Mouse (Mus musculus): ENCODE data around the gene Col9a3.

The Col9a3 gene

GRCm38 (mm10) chr2:180597490-180597889 lies at the start of gene Col9a3:
Col9a3 (plus strand) TSS chr2:180597790.
- no peak for DNase-seq (ENCODE audit: low read depth, low spot score)

GRCm38 (mm10) chr2:180552340-180552739 lies 45.2 kb upstream of the Col9a3 start:
- DNase-seq (ENCODE audit: low read depth, low spot score) = no peak

GRCm38 (mm10) chr2:180555219-180555618 lies 42.4 kb upstream of the Col9a3 start:
- DNase-seq (ENCODE audit: low read depth, low spot score) = no peak

- no peak for DNase-seq (ENCODE audit: low read depth, low spot score)
Observed at GRCm38 (mm10) chr2:180556470-180556869, 41.1 kb upstream of the Col9a3 start.

GRCm38 (mm10) chr2:180560245-180560644 lies 37.3 kb upstream of the Col9a3 start:
- no peak for DNase-seq (ENCODE audit: low read depth, low spot score)

- DNase-seq (ENCODE audit: low read depth, low spot score) = no peak
Observed at GRCm38 (mm10) chr2:180562146-180562545, 35.4 kb upstream of the Col9a3 start.

- no peak for DNase-seq (ENCODE audit: low read depth, low spot score)
Observed at GRCm38 (mm10) chr2:180563296-180563695, 34.3 kb upstream of the Col9a3 start.

GRCm38 (mm10) chr2:180563841-180564240 lies 33.7 kb upstream of the Col9a3 start:
- DNase-seq (ENCODE audit: low read depth, low spot score) = no peak

GRCm38 (mm10) chr2:180566240-180566913 lies 31.2 kb upstream of the Col9a3 start:
- DNase-seq (ENCODE audit: low read depth, low spot score) = peak; percentile 72

GRCm38 (mm10) chr2:180569028-180569643 lies 28.5 kb upstream of the Col9a3 start:
- DNase-seq (ENCODE audit: low read depth, low spot score) = no peak

- DNase-seq (ENCODE audit: low read depth, low spot score) = no peak
Observed at GRCm38 (mm10) chr2:180576482-180576881, 21.1 kb upstream of the Col9a3 start.

GRCm38 (mm10) chr2:180578686-180579085 lies 18.9 kb upstream of the Col9a3 start:
- peak; percentile 76 for DNase-seq (ENCODE audit: low read depth, low spot score)

GRCm38 (mm10) chr2:180581002-180581401 lies 16.6 kb upstream of the Col9a3 start, which contains the start of gene Mrgbp:
Mrgbp (plus strand) TSS chr2:180581304.
- no peak for DNase-seq (ENCODE audit: low read depth, low spot score)

GRCm38 (mm10) chr2:180582481-180583153 lies 15.0 kb upstream of the Col9a3 start:
- peak; percentile 91 for DNase-seq (ENCODE audit: low read depth, low spot score)

GRCm38 (mm10) chr2:180583154-180583507 lies 14.5 kb upstream of the Col9a3 start:
- no peak for DNase-seq (ENCODE audit: low read depth, low spot score)

GRCm38 (mm10) chr2:180588736-180589122 lies 8.9 kb upstream of the Col9a3 start:
- DNase-seq (ENCODE audit: low read depth, low spot score) = no peak

GRCm38 (mm10) chr2:180589123-180589831 lies 8.3 kb upstream of the Col9a3 start, which contains the start of gene Ogfr:
Ogfr (plus strand) TSS chr2:180589245.
- peak; percentile 75 for DNase-seq (ENCODE audit: low read depth, low spot score)

- no peak for DNase-seq (ENCODE audit: low read depth, low spot score)
Observed at GRCm38 (mm10) chr2:180598157-180598705, 641 bp downstream of the Col9a3 start.

GRCm38 (mm10) chr2:180600569-180601021 lies 3.0 kb downstream of the Col9a3 start:
- no peak for DNase-seq (ENCODE audit: low read depth, low spot score)

GRCm38 (mm10) chr2:180604781-180605180 lies 7.2 kb downstream of the Col9a3 start:
- DNase-seq (ENCODE audit: low read depth, low spot score) = no peak

GRCm38 (mm10) chr2:180610283-180610682 lies 12.7 kb downstream of the Col9a3 start:
- DNase-seq (ENCODE audit: low read depth, low spot score) = no peak

- DNase-seq (ENCODE audit: low read depth, low spot score) = no peak
Observed at GRCm38 (mm10) chr2:180611882-180612281, 14.3 kb downstream of the Col9a3 start.
